Mouse (Mus musculus) adipocyte (in vitro differentiated cells): ENCODE data around the gene Lmo2.
A peak's percentile ranks its signal among the peaks of the same experiment; 100 is the strongest.
"Not testable (repeated sequence)": the region's sequence is repeated elsewhere in the genome, so short reads cannot be mapped to it uniquely, and the experiment has no call there.

Experiments
- DNase-seq: peaks from one replicate; pipeline ENCODE4 v3.0.0-alpha.2; 2016; ENCODE audit warnings: low spot score

Gene Lmo2

GRCm38 (mm10) chr2:103977716-103978115 is 19.9 kb downstream of the Lmo2 start:
- DNase-seq, result no peak

GRCm38 (mm10) chr2:103982250-103982649 is 24.5 kb downstream of the Lmo2 start:
- peak; percentile 75 for DNase-seq

- no peak for DNase-seq
Observed at GRCm38 (mm10) chr2:103983146-103983545, 25.4 kb downstream of the Lmo2 start.

- not testable (repeated sequence) for DNase-seq
Observed at GRCm38 (mm10) chr2:103987595-103987994, 29.8 kb downstream of the Lmo2 start.

DNA sequence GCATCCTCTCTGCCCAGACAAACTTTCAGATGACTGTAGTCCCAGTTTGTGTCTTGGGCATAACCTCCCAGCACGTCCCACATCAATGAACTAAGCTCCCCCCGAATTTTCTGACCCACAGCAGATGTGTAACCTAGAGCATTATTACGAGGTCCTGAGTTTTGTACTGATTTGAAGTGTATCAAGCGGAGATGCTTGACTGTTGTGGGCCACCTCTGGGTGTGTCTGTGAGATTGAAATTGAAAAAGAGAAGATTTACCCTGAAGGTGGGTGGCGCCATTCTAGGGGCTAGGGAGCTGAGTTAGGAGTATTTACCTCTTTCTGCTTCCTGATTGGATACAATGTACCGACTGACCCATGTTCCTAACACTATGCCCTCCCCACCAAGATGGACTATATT is 31.9 kb downstream of the Lmo2 start:
- no peak for DNase-seq

GRCm38 (mm10) chr2:103991303-103991702 is 33.5 kb downstream of the Lmo2 start:
- DNase-seq, result no peak

GRCm38 (mm10) chr2:103992162-103992561 is 34.4 kb downstream of the Lmo2 start:
- no peak for DNase-seq

DNA sequence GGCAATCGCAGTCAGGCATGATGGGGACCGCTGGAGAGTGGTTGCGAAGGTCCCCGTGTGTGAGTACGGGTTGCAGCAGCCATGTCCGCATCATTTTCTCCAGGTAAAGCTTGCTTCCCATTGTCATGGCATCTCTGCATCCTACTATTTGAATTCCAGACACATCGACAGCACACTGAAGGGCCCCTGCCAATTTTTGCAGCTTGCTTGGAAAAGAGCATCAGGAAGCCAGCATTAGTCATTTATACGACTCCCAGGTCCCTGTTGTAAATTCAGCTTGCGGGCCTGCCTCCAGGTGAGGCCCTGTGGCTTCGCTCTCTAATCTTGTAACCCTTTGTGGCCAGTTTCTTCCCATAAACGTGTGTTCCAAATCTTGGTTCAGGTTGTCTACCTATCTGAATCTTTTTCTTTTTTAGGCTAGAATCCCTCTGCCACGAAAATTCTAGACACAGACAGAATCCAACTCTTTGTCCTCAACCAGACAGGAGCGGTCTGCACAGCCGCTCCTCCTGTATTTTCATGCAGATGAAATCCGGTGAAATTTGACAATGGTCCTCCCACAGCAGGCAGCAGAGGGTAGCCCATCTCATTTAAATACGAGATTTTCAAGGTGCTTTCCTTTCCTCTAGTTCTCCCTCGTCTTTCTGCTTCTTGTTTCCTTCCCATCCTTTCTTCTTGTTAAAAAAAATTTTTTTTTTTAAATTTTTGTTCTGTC is 35.0 kb downstream of the Lmo2 start:
- DNase-seq, result no peak

DNA sequence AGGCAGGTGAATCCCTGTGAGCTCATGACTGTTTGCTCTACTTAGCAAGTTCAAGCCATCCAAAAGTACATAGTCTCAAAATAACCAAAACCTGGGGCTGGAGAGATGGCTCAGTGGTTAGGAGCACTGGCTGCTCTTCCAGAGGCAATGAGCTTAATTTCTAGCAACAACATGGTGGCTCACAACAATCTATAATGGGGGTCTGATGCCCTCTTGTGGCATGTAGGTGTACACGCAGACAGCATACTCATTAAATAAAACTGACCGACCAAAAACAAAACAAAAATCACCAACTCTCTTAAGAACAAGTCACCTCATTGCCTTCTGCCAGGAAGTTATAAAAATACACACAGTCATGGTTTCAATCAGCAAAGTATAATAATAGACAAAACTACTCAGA is 43.3 kb downstream of the Lmo2 start:
- DNase-seq, result no peak

GRCm38 (mm10) chr2:104001861-104002260 is 44.1 kb downstream of the Lmo2 start:
- no peak for DNase-seq

DNA sequence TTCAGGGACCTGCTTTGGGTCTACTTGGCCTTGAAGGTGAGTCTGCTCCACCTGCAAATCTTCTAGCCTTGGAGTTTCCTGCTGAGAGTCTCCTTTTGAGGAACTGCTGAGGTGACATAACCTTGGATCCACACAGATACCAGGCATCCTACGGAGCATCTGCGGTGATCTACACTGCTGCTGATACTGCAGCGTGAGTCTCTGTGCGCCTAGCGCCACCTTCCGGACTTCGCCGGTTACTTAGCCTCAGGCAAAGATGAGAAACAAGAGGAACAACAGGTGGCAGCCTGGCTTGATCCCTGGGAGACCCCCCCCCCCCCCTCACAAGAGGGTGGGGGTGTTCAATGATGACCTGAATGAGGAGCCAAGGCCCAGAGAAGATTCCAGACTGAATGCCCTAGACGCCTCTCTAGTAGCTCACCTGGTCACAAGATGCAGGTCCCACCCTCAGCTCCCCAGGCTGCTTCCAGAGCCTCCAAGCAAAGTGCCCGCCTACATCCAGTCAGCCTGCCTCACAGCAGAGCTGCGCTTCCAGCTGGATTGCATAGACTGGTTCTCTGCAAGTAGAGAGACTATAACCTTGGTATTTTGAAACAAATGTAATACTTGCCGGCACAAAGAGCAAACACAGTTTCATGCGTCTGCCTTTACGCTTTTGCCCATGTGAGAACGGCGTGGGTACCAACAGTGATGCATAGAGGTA is 45.1 kb downstream of the Lmo2 start:
- DNase-seq, result no peak

- DNase-seq, result no peak
Observed at GRCm38 (mm10) chr2:104007793-104008519, 50.2 kb downstream of the Lmo2 start.

DNA sequence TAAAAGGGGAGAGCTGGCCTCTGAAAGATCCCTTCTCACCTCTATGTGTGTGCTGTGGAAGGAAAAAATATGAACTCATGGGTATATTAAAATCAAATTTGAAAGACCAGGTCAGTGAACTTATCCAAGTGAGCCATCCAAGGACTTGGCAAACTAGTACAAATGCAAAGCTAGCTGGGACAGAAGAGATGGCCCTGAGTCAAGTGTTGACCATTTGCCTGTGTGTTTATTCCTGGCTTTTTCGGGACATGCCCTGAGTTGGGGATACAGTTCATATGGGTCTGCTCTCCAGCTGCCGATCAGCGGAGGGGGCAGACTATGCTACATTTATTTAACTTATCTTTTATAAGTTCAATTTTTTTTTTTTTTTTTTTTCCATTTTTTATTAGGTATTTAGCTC is 51.1 kb downstream of the Lmo2 start:
- DNase-seq, result not testable (repeated sequence)

GRCm38 (mm10) chr2:104023096-104023495 is 65.3 kb downstream of the Lmo2 start:
- DNase-seq, result no peak

- DNase-seq, result no peak
Observed at GRCm38 (mm10) chr2:104024656-104025055, 66.9 kb downstream of the Lmo2 start.

GRCm38 (mm10) chr2:104027458-104028138 is 69.8 kb downstream of the Lmo2 start, which contains the start of gene Fbxo3:
TSS of gene Fbxo3 (plus strand) at chr2:104027721.
- peak; percentile 87 for DNase-seq

GRCm38 (mm10) chr2:104028139-104028723 is 70.4 kb downstream of the Lmo2 start, which contains the start of gene 4931422A03Rik:
TSS of gene 4931422A03Rik (minus strand) at chr2:104028361.
- peak; percentile 45 for DNase-seq

GRCm38 (mm10) chr2:104029074-104029473 is 71.3 kb downstream of the Lmo2 start:
- peak; percentile 22 for DNase-seq

DNA sequence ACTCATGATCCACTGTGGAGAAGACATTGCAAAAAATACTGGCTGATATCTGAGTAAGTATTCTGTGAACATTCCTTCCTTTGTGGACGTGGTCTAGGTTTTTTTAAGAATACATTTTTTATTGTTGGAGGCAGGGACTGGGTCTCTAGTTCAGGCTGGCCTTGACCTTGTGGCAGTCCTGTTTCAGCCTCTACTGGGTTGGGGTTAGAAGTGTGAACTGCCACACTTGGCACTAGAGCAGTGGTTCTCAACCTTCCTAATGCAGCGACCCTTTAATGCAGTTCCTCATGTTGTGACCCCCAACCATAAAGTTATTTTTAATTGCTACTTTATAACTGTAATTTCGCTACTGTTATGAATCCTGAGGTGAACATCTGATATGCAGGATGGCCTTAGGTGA is 72.6 kb downstream of the Lmo2 start:
- no peak for DNase-seq
